Mouse (Mus musculus): Measurements from ENCODE around the gene Trim25.
"Not testable (repeated sequence)": the region's sequence is repeated elsewhere in the genome, so short reads cannot be mapped to it uniquely, and the experiment has no call there.

Trim25 gene

DNA sequence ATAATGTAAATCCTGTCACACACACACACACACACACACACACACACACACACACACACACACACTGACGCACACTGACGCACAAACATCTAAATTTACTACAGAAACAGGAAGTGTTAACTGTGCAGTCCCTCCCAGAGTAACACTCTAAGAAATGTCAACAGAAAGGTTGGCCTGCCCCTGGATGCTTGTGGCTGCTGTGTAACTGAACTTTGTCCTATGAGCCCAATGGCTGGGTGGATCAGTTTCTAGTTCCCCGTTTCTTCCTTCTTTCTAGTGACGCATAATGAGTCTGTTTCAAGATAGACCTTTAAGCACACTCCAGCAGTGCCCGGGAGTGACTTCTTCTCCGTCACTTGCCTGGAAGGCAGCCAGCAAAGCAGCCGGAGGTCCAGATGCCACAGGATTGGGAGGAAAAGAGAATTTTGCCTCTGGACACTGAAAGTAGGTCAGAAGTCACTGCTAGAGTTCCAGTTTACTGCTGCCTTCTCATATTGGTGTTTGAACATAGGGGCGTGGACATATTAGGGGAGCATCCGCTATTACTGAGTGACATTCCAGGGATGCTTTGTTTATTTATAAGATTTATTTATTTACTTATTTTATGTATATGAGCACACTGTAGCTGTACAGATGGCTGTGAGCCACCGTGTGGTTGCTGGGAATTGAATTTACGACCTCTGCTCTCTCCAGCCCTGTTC, 25.2 kb downstream of the Trim25 start:
- in situ Hi-C loops (cut with MboI, MseI) = no loop called here

DNA sequence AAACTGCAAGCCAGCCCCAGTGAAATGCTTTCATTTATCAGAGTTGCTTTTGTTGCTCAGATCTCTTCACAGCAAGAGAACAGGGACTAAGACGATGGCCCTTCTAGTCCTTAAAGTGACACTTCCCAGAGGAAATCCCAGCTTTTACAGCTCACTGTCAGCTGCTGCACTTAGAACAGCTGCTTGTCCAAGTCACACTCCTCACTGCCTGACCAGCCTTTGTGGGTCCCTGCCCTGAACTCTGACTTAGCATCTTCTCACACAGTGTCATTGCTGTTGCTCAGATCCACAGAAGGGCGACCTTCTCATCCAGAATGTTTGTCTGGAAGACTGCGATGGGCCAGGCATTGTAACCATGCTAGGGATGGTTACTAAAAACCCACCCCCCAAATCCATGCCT, 26.4 kb downstream of the Trim25 start:
- in situ Hi-C loops (cut with MboI, MseI) = no loop called here

DNA sequence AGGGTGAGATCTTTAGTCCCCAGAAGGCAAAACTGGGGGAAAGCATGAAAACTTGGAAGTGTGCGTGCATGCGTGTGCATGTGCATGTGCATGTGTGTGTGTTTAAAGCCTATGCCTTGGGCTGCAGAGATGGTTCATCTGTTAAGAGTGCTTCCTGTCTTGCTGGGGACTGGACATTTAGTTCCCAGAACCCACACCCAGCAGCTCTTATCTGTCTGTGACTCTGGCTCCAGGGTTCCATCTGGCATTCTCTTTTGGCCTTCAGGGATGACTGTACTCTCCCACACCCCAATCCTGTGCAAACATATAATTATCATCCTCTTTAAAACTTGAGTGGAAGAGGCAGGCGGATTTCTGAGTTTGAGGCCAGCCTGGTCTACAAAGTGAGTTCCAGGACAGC, 26.9 kb downstream of the Trim25 start:
- in situ Hi-C loops (cut with MboI, MseI) = no loop called here

DNA sequence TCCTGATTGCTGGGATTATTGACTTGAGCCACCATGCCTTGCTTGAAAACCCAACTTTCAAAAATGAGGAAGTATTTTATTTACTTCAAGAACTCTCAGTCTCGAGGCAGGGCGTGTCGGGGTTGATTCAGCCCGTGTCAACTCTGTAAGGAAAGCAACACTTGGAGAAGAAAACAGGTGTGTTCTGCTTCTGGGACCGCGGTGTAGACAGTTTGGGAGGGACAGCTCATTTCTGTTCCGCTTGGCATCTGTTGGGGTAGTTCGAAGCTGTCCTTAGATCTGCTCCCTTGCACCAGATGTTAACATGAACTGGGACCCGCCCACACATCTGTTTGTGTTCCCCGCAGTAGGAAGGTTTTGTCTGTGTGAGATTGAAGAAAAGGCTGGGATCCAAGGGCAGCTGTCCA, 28.8 kb downstream of the Trim25 start:
- in situ Hi-C loops (cut with MboI, MseI) = no loop called here

DNA sequence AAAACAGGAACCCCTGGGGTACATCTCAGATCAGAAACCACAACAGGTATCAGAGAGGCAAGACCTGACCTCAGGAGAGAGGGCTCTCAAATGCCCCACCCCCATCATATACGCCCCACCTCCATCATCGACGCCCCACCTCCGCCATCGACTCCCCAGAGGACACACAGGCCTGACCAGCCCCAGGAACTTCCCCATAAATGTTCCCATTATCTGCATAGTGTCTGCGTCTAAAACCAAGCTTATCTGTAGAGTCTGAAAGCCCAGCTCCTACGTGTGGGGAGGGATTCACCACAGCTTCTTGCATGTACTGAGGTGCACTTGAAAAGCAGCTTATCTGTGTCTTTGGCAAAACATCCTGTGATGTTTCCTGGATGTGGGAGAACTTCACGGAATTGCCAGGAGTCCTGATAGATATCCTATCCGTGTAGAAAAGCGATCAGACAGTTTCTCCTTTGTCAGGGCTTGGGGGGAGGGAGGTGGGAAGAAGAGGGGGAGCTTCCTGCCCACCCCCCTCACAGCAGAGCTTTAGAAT, 29.8 kb downstream of the Trim25 start:
- in situ Hi-C loops (cut with MboI, MseI) = no loop called here

DNA sequence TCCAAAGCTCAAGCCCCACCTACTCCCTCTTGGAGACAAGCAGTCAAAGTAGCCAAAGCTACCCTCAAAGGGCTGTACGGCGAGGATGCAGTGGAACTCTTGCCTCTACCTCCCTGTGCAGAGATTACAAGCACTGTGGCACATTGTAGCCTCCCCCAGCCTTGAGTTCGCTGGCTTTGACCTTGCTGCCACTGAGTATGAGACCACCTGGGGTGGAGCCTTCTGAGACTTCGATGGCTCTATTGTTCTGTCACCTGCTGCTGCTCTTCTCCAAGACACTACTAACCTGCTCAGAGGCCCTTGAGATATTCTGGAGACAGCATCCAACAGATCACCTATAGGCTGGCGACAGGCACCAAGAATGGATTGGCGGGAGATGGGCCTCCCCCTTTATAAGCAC, 31.4 kb downstream of the Trim25 start:
- in situ Hi-C loops (cut with MboI, MseI) = no loop called here

DNA sequence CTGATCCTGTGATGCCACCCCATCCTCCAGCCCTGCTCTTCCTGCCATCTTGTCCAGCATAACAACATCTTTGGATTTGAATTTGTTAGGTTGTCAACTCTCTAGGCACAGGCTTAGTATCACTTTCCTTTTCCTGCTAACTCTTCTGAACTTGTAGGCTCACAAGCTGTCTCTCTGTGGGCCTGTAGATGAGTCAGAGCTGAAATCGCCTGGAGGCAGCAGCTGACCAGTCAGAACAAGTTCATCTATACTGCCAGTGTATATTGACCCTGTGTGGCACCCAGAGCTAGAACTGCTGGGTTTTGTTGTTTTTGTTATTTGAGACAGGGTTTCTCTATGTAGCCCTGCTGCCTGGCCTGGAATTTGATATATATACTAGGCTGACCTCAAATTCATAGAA, 32.0 kb downstream of the Trim25 start:
- in situ Hi-C loops (cut with MboI, MseI) = no loop called here

DNA sequence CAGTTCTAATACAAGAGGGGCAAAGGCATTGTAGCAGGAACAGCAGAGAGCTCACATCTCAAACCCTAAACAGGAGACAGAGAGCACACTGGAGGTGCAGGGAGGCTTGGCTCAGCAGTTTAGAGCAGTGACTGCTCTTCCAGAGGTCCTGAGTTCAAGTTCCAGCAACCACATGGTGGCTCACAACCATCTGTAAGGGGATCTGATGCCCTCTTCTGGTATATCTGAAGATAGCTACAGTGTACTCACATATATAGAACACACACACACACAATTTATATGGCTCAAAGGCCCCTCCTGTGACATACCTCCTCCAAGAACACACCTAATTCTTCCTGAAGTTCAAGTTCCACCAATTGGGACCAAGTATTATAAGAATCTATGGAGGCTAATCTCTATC, 35.4 kb downstream of the Trim25 start:
- in situ Hi-C loops (cut with MboI, MseI) = no loop called here

DNA sequence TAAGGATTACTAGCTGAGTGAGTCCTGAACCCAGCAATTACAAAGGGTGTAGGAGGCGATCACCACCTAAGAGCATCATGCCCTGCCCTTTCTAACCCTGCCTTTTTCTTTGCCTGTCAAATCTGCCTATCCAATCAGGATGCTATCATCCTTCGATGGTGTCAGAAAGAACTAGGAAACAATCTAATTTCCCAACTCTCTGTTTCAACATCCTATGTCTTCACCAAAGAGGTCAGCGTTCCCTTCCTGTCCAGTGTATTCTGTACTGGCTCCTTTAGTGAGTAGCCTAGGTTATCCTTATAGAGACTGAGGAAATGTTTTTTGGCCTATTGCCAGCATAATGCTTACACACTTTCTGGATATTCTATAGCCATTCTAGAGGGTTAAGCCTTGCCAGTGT, 36.4 kb downstream of the Trim25 start:
- in situ Hi-C loops (cut with MboI, MseI) = no loop called here

DNA sequence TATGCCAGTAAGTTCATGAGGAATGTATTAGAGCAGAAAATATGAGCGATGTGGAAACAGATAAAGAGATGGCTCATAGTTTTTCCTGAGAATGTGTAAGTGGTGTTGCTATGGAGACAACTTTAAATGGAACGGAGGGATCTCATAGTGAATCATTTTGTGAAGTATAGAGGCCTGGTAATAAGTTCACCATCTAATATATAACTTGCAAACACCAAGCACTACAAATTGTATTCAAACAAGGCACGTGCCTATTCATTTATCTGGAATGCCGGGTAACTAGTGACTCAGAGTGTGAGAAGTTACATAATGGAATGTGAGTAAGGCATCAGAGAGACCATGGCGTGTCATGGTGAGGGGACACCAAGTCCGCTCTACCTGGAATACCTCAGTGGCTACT, 39.3 kb downstream of the Trim25 start:
- in situ Hi-C loops (cut with MboI, MseI) = no loop called here

DNA sequence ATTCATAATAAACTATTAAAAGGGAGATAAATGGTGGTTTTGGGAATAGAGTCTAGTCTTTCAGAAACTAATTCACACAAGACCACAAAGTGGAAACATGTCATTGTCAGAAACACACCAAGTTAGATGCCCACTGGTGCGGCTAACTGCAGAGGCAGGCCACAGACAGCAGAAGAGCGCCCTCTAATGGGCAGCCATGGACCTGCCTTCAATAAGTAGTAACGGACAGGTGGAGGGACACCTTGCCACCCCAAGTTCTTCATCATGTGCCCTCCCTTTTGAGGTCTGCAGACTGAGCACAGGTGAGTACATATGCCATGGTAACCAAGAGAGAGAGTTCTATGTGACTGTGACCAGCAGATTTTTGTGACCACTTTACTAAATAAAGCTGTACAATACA, 40.1 kb downstream of the Trim25 start:
- in situ Hi-C loops (cut with MboI, MseI) = no loop called here

DNA sequence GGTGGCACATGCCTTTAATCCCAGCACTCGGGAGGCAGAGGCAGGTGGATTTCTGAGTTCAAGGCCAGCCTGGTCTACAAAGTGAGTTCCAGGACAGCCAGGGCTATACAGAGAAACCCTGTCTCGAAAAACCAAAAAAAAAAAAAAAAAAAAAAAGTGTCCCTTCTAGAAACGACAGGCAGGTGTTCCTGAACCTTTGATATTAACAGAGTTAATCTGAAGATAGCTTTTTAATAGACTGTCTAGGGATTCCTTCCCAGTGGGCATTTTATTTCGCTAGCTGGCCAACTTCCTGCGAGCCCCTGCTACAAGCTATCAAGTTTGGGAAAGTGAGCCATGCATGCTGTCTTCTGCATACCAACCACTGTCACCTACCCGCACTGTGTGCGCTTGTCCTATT, 41.9 kb downstream of the Trim25 start:
- in situ Hi-C loops (cut with MboI, MseI) = not testable (repeated sequence)

DNA sequence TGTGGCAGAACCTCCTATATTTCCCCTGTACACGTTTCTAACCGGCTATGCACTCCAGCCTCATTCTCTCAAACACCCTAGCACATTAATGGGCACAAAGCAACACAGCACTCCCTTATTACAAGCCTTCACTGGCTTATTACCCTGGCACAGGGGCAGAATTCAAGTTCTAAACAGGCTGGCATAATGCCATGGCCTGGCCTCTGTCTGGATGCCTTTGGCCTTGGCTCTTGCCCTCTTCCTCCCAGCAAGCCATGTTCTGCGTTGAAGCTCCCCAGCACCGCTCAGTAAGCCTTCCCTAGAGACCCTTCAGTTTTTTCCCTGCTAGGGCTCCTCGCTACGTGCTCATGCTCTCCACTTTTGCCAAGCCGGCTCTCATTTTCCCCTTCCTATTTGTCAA, 43.9 kb downstream of the Trim25 start:
- in situ Hi-C loops (cut with MboI, MseI) = no loop called here

DNA sequence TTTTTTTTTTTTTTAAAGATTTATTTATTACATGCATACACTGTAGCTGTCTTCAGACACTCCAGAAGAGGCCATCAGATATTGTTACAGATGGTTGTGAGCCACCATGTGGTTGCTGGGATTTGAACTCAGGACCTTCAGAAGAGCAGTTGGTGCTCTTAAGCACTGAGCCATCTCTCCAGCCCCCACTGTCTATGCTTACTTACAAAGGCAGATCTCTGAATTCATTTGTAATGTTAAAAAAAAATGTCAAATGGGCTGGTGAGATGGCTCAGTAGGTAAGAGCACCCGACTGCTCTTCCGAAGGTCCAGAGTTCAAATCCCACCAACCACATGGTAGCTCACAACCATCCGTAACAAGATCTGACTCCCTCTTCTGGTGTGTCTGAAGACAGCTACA, 46.3 kb downstream of the Trim25 start:
- in situ Hi-C loops (cut with MboI, MseI) = not testable (repeated sequence)

DNA sequence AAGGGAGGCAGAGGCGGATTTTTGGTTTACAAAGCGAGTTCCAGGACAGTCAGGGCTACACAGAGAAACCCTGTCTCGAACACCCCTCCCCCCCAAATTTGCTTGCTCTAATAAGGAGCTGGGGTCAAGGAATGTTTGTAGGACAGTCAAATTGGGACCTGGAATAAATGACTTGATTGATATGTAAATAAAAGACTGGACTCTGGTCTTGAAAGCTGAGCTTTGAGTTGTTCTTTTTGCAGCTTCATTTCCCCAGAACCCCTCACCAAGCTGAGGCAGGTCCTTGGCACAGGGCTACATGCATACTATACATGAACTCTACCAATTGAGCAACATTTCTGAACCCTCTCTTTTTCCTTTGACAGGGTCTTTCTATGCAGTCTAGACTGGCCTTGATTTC, 46.8 kb downstream of the Trim25 start:
- in situ Hi-C loops (cut with MboI, MseI) = no loop called here

DNA sequence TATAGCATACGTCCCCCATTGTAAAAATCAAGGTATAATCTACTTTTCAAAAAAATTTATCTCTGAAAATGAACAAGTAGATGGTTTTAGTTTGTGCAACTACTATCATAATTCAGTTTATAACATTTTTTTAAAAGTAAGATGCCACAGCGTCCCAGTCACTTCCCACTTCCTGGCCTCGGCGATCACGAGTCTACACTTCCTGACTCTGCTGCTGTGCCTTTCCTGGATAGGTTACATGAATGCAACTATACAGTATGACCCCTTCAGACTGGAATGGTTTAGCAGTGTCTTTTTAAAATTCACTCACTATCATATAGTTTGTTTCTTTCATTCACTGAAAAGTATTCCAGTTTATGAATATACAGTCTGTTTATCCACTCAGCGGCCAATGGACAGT, 52.6 kb downstream of the Trim25 start:
- in situ Hi-C loops (cut with MboI, MseI) = no loop called here

DNA sequence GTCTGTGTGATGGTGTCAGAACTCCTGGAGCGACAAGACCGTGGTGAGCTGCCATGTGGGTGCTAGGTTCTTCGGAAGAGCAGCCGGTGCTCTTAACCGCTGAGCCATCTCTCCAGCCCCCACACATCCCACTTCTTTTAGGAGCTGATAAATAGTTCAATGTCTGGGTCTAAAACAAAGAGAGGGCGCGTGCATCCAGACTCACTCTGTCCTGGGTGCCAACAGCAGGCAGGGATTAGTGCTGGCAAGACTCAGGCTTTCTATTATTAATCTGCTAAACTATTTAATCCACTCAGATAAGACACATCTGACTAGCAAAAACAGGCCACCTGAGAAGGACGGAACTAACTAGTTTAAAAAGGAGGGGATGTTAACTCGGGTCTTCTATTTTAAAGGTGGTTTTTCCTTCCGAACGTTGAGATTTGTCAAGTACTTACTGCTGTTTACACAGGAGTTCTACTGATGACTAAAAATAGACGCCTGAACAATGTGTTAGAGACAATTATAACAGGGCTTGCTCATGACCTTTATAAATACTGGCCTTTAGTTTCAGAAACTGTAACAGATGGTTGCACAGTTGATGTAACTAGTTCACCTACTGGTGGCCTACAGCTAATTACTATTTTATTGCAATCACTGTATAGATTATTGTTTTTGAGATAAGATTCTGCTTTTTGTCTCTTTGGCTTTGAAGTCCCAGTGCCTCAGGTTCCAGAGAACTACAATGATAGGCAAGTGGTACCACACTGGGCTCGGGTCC, 56.9 kb downstream of the Trim25 start:
- in situ Hi-C loops (cut with MboI, MseI) = no loop called here

DNA sequence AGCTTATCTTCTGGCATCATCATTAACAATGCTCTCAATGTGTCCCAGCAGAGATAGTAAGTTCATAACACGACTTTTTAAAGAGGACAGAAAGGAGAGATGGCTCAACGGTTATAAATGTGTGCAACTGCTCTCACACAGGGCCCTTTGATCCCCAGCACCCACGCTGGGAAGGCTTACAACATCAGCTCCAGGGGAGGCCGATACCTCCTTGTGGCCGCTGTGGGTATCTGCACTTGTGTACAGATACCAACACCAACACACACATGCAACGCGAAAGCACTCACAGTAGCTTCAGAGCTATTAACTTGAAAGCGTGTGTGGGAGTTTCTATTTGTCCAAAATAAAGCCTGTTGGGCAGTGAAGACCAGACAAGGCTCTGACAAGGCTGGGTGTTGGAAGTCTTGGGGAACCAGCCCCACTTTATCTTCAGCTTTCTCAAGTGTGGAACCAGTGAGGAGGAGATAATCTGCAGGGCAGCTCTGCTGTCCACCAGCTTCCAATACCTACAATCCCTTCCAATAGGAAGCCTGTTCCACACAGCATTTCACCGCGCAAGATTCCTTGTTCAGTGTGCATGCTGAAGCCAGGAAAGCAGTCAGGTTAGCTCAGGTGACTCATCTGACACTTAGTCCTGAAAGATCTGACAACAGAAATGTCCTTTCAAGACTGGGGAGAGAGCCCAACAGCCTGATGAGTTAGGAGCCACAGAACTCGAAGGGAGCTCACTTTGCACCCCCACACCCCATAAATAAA, 59.5 kb downstream of the Trim25 start:
- in situ Hi-C loops (cut with MboI, MseI) = no loop called here

DNA sequence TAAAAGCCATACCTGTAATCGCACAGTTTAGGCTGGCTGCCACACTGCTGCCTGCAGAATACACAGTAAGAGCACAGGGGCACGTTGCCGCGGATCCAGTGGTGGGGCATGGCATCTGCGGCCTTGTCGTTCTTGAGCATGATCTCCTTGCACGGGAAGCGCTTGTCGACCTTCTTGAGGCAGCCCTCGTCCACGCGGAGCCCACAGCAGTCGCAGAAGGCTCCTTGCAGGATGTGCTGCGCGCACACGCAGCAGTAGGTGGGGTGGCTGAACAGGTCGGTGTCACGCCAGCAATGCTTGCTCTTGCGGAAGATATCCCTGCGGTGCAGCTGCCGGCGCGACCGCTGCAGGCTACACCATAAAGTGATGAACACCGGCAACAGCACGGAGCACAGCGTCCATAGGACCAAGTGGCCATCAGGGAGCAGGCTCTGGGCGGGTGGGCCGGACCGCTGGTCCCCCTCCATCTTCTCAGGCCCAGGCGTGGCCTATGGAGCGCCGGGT, 60.8 kb downstream of the Trim25 start:
- in situ Hi-C loops (cut with MboI, MseI) = loop anchor here (10.0 kb wide), 1 partner anchor 1085 kb away; no protein-coding TSS in a partner anchor

DNA sequence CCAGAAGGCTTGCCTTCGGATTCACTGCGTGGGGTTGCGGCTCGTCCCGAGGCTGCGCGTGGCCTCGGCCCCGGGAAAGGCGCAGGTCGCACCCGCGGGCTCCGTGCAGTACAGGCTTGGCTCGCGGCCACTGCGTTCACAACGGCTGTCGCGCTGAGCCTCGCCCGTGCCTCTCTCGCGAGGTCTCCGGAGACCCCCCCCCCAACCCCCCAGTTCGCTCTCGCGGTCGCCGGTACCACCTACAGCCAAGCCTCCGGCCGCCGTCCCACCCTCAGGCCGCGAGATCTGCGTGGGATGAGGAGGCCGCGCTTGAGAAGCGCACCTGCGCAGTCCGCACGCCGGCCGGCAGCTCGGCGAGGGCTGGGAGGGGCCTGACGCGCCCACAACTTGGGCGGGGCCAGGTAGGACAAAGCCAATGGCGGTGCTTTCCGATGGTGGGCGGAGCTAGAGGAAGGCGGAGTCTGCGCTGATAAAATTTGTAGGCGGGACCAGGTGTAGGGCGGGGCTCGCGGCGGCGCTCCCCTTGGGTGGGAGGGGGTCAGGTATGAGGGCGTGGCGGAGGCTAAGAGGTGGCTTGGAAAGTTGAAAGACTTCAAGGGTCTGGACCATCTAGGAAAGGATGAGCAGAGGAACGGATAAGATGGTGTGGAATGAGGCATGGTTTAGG, 61.4 kb downstream of the Trim25 start:
- in situ Hi-C loops (cut with MboI, MseI) = loop anchor here (10.0 kb wide), 1 partner anchor 1086 kb away; no protein-coding TSS in a partner anchor

DNA sequence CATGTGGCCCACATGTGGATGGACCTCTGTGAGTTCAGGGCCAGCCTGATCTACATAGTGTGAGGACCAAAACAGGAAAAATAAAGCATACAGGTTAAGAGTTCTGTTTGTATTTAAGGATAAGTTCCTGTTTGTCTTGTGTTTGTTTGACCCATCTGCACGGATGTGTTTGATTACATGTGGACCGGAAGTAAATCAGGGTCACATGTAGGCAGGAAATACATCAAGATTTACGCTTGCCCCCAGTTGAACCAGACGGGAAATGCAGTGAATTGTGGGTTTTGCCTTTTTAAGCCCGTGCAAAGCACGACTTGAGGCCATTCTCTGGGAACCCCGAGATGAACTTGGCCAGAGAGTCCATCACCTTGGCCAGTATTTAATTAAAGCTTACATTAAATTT, 62.2 kb downstream of the Trim25 start:
- in situ Hi-C loops (cut with MboI, MseI) = loop anchor here (10.0 kb wide), 1 partner anchor 1087 kb away; no protein-coding TSS in a partner anchor
